Mouse (Mus musculus): ENCODE measurements around the gene Gm6217. TPM values are rescaled to one million over a fixed set of nuclear protein-coding genes. Genes with fewer than 3 reads are reported as not detected.

Gene Gm6217
- polyA plus RNA-seq, 2 experiments = not detected

GRCm38 (mm10) chr1:82900567-82900966 lies 30.6 kb downstream of the Gm6217 start:
- peaks cover 65% of the 10 kb centered on the region for H3K36me3 ChIP-seq (replicated peaks; ENCODE audit: control insufficient read depth, insufficient read depth, low read depth)
- no peak overlapping the region for H3K4me3 ChIP-seq (ENCODE audit: insufficient read depth in 1 of 2, low read depth in 2 of 2, low read length in 2 of 2)
- H3K4me2 ChIP-seq (ENCODE audit: low read depth) = no peak overlapping the region
- no peaks in the 10 kb centered on the region for H3K4me1 ChIP-seq (replicated peaks; ENCODE audit: control insufficient read depth in 2 of 2, insufficient read depth in 2 of 2, low read length in 1 of 2)
- H3K9ac ChIP-seq (replicated peaks) = no peak overlapping the region
- DNase-seq (ENCODE audit: low read depth in 3 of 3, low spot score in 3 of 3) (no peak), ATAC-seq (ENCODE audit: insufficient read depth) (no peak)
- 87% methylated on average over 1 of the region's 1 CpGs for WGBS (ENCODE audit: insufficient replicate concordance)
- H3K9me3 ChIP-seq (ENCODE audit: control insufficient read depth, low read length) = no peaks in the 10 kb centered on the region
- H3K27me3 ChIP-seq (ENCODE audit: control insufficient read depth, insufficient read depth, low read length) = no peaks in the 10 kb centered on the region
- TF ChIP-seq CTCF (IDR thresholded peaks at IDR 0.05; ENCODE audit: low read depth) = no peak
- TF ChIP-seq EP300 (IDR thresholded peaks at IDR 0.05; ENCODE audit: low read depth) = no peak
- H3K27ac ChIP-seq = no peak overlapping the region

GRCm38 (mm10) chr1:82893269-82893668 lies 37.9 kb downstream of the Gm6217 start:
- ATAC-seq (ENCODE audit: insufficient read depth) (no peak), DNase-seq (ENCODE audit: low read depth in 3 of 3, low spot score in 3 of 3) (no peak)
- Histone ChIP-seq H3K4me3 (ENCODE audit: insufficient read depth in 1 of 2, low read depth in 2 of 2, low read length in 2 of 2) (no peak overlapping the region), H3K9me3 (ENCODE audit: control insufficient read depth, low read length) (no peaks in the 10 kb centered on the region), H3K27ac (no peak overlapping the region), H3K4me1 (replicated peaks; ENCODE audit: control insufficient read depth in 2 of 2, insufficient read depth in 2 of 2, low read length in 1 of 2) (no peaks in the 10 kb centered on the region), H3K9ac (replicated peaks) (no peak overlapping the region), H3K4me2 (ENCODE audit: low read depth) (no peak overlapping the region), H3K27me3 (ENCODE audit: control insufficient read depth, insufficient read depth, low read length) (no peaks in the 10 kb centered on the region), H3K36me3 (replicated peaks; ENCODE audit: control insufficient read depth, insufficient read depth, low read depth) (peaks cover 68% of the 10 kb centered on the region)
- no peak for TF ChIP-seq EP300 (IDR thresholded peaks at IDR 0.05; ENCODE audit: low read depth)
- 93% methylated on average over 7 of the region's 7 CpGs for WGBS (ENCODE audit: insufficient replicate concordance)

Other genes with a start within 250 kb of the Gm6217 start
- 47.9 and 82.1 TPM in 2 replicates for gene Mff, start 206.5 kb downstream of the Gm6217 start, polyA plus RNA-seq (2012; rRNA removed)
- gene Mff, start 206.5 kb downstream of the Gm6217 start, polyA plus RNA-seq (2014; fragmentation: Nextera tagmentation; extraction: Ambion mirVana) = 193 and 197 TPM in 2 replicates
- not detected in 2 replicates for gene Tm4sf20, start 162.9 kb downstream of the Gm6217 start, polyA plus RNA-seq (2012; rRNA removed)
- not detected in 2 replicates for gene Tm4sf20, start 162.9 kb downstream of the Gm6217 start, polyA plus RNA-seq (2014; fragmentation: Nextera tagmentation; extraction: Ambion mirVana)
- not detected in 2 replicates for gene Gm47791, start 160.2 kb downstream of the Gm6217 start, polyA plus RNA-seq (2012; rRNA removed)
- not detected in 2 replicates for gene Gm47791, start 160.2 kb downstream of the Gm6217 start, polyA plus RNA-seq (2014; fragmentation: Nextera tagmentation; extraction: Ambion mirVana)
- 43.8 and 47.8 TPM in 2 replicates for gene Agfg1, start 91.9 kb downstream of the Gm6217 start, polyA plus RNA-seq (2012; rRNA removed)
- 59.4 and 65.3 TPM in 2 replicates for gene Agfg1, start 91.9 kb downstream of the Gm6217 start, polyA plus RNA-seq (2014; fragmentation: Nextera tagmentation; extraction: Ambion mirVana)
- gene A030005L19Rik, start 18.1 kb downstream of the Gm6217 start, polyA plus RNA-seq (2012; rRNA removed) = 2.0 and 2.3 TPM in 2 replicates
- 0.24 and 0.37 TPM in 2 replicates for gene A030005L19Rik, start 18.1 kb downstream of the Gm6217 start, polyA plus RNA-seq (2014; fragmentation: Nextera tagmentation; extraction: Ambion mirVana)
- gene A030014E15Rik, start 6.5 kb downstream of the Gm6217 start, polyA plus RNA-seq (2012; rRNA removed) = 0.11 TPM in 1 of 2 replicates, not detected in the other
- gene A030014E15Rik, start 6.5 kb downstream of the Gm6217 start, polyA plus RNA-seq (2014; fragmentation: Nextera tagmentation; extraction: Ambion mirVana) = not detected in 2 replicates
- gene A030003K21Rik, start 12.0 kb upstream of the Gm6217 start, polyA plus RNA-seq (2012; rRNA removed) = not detected in 2 replicates
- gene A030003K21Rik, start 12.0 kb upstream of the Gm6217 start, polyA plus RNA-seq (2014; fragmentation: Nextera tagmentation; extraction: Ambion mirVana) = not detected in 2 replicates
- not detected in 2 replicates for gene Gm7544, start 24.6 kb upstream of the Gm6217 start, polyA plus RNA-seq (2012; rRNA removed)
- not detected in 2 replicates for gene Gm7544, start 24.6 kb upstream of the Gm6217 start, polyA plus RNA-seq (2014; fragmentation: Nextera tagmentation; extraction: Ambion mirVana)
- gene Gm47955, start 28.9 kb upstream of the Gm6217 start, polyA plus RNA-seq (2012; rRNA removed) = not detected in 2 replicates
- not detected in 2 replicates for gene Gm47955, start 28.9 kb upstream of the Gm6217 start, polyA plus RNA-seq (2014; fragmentation: Nextera tagmentation; extraction: Ambion mirVana)
- not detected in 2 replicates for gene Gm47959, start 69.1 kb upstream of the Gm6217 start, polyA plus RNA-seq (2012; rRNA removed)
- gene Gm47959, start 69.1 kb upstream of the Gm6217 start, polyA plus RNA-seq (2014; fragmentation: Nextera tagmentation; extraction: Ambion mirVana) = not detected in 2 replicates
- gene Slc19a3, start 107.0 kb upstream of the Gm6217 start, polyA plus RNA-seq (2012; rRNA removed) = 0.04 TPM in 2 replicates
- not detected in 2 replicates for gene Slc19a3, start 107.0 kb upstream of the Gm6217 start, polyA plus RNA-seq (2014; fragmentation: Nextera tagmentation; extraction: Ambion mirVana)
- gene Krtap28-10, start 111.1 kb upstream of the Gm6217 start, polyA plus RNA-seq (2012; rRNA removed) = not detected in 2 replicates
- gene Krtap28-10, start 111.1 kb upstream of the Gm6217 start, polyA plus RNA-seq (2014; fragmentation: Nextera tagmentation; extraction: Ambion mirVana) = not detected in 2 replicates
- gene Gm47969, start 113.5 kb upstream of the Gm6217 start, polyA plus RNA-seq (2012; rRNA removed) = not detected in 2 replicates
- not detected in 2 replicates for gene Gm47969, start 113.5 kb upstream of the Gm6217 start, polyA plus RNA-seq (2014; fragmentation: Nextera tagmentation; extraction: Ambion mirVana)
- gene A030005K14Rik, start 128.0 kb upstream of the Gm6217 start, polyA plus RNA-seq (2012; rRNA removed) = not detected in 2 replicates
- not detected in 2 replicates for gene A030005K14Rik, start 128.0 kb upstream of the Gm6217 start, polyA plus RNA-seq (2014; fragmentation: Nextera tagmentation; extraction: Ambion mirVana)
- gene Krtap28-13, start 129.5 kb upstream of the Gm6217 start, polyA plus RNA-seq (2012; rRNA removed) = not detected in 2 replicates
- gene Krtap28-13, start 129.5 kb upstream of the Gm6217 start, polyA plus RNA-seq (2014; fragmentation: Nextera tagmentation; extraction: Ambion mirVana) = not detected in 2 replicates
- 0.16 TPM in 1 of 2 replicates, not detected in the other for gene Ccl20, start 185.4 kb upstream of the Gm6217 start, polyA plus RNA-seq (2012; rRNA removed)
- gene Ccl20, start 185.4 kb upstream of the Gm6217 start, polyA plus RNA-seq (2014; fragmentation: Nextera tagmentation; extraction: Ambion mirVana) = 0.19 TPM in 1 of 2 replicates, not detected in the other
- not detected in 2 replicates for gene Daw1, start 228.4 kb upstream of the Gm6217 start, polyA plus RNA-seq (2012; rRNA removed)
- gene Daw1, start 228.4 kb upstream of the Gm6217 start, polyA plus RNA-seq (2014; fragmentation: Nextera tagmentation; extraction: Ambion mirVana) = not detected in 2 replicates

Data from liver, embryonic 14.5 days (tissue).